Mouse (Mus musculus) ES-E14 (cell line): Measurements from ENCODE around the gene Unc13b.

Source experiments
- HCFC1 ChIP-seq: IDR thresholded peaks from 2 replicates; pipeline ENCODE4 v1.6.1; 2012; ENCODE audit warnings: low read length, inconsistent platforms, borderline replicate concordance; ENCODE audit not compliant: insufficient read depth
- ZC3H11A ChIP-seq: IDR thresholded peaks from 2 replicates; pipeline ENCODE4 v1.6.1; 2012; ENCODE audit warnings: low read depth, mild to moderate bottlenecking, inconsistent platforms, low read length, borderline replicate concordance

DNA sequence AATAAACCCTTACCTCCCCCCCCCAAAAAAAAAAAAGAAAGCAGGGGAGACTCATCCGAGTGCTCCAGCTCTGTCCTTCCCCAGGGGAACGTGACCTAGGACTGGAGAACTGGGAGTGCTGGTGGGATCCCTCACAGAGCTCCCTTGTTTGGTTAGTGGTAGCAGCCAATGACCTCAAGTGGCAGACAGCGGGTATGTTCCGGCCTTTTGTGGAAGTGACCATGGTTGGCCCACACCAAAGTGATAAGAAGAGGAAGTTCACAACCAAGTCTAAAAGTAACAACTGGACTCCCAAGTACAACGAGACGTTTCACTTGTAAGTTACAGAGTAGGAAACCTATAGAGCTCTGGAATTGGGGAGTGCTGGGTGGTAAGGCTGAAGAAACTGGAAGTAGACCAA, 204.1 kb downstream of the Unc13b start:
- no peak for TF ChIP-seq HCFC1
- no peak for TF ChIP-seq ZC3H11A
